In the genomic region with DNA sequence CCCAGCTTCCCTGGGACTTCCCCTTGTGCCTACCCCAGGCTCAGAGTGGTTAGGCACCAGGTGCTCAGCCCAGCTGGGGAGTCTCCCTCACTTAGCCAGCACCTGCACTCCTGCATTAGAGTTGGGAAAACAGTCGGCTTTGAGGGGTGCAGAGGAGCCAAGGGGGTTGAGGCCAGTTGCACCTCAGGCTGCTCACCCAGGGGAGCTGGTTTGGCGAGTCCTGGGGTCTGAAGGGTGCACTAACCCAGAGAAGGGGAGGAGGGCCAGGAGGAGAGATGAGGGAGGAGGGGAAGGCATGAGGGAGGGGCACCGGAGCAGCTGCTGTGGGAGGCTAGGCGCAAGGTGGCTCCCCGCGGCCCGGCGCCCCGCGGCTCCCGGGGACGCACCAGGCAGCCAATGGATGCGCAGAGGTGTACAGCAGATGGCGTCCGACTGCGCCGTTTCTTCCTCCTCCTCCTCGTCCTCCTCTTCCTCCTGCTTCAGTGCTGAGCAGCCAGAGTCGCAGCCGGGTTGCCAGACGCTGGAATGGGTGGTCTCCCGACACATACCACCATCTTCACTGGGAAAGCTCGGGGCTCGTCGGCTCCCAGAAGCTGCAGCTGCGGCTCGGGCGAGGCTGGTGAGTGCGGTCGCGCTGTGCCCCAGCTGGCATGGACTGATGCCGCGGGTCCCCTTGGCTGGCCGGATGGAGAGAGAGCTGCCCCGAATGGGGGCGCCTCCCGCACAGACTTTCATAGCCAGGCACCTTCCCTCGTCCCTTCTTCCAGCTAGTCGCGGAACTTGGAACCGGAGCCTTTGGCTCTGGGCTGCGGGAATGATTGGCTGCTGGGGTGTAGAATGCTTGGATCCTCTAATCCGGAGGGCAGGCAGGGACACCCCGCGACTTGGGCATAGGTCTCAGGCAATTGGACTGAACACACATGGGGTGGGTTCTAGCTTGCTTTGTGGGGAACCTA, we compare ENCODE assay signal across 9 mouse cellular contexts. TPM values are rescaled to one million over a fixed set of nuclear protein-coding genes. Genes with fewer than 3 reads are reported as not detected.
A peak's percentile ranks its signal among the peaks of the same experiment; 100 is the strongest.
DNase-seq lines count a peak whose midpoint lies in the region; ATAC-seq lines count a peak whose summit lies in the region.
"Had no signal": no experiment of that assay in that cellular context is flagged by ENCODE, and none has a peak within 500 bp of the region (broad histone marks: within the 10 kb centered on the region; RNA-seq: fewer than 3 reads in every experiment).

A gene (plus strand): TSS at position 321 of the 956 bp plus-strand sequence.

- peaks cover 13% of the 10 kb centered on the region for H3K4me1 ChIP-seq in heart, embryonic 10.5 days
- peaks cover 19% of the 10 kb centered on the region for H3K4me1 ChIP-seq in midbrain, embryonic 13.5 days (replicated peaks)

- peak; percentile 90 for ATAC-seq in midbrain, embryonic 13.5 days

- peak within 1 kb of the TSS; percentile 70 for H3K9ac ChIP-seq in midbrain, embryonic 13.5 days (replicated peaks)

- peak within 1 kb of the TSS; percentile 69 for H3K4me3 ChIP-seq in heart, embryonic 10.5 days
- H3K4me3 ChIP-seq in midbrain, embryonic 13.5 days (replicated peaks), result peak within 1 kb of the TSS; percentile 64

- DNase-seq in heart, embryonic 10.5 days (ENCODE audit: low spot score), result no peak
- DNase-seq in heart, postnatal 25 days (ENCODE audit: low spot score), result no peak
- DNase-seq in brain, adult 2 months (ENCODE audit: low read depth, low spot score), result peak; percentile 65
- peak; percentile 10 for DNase-seq in forelimb bud, embryonic 11.5 days (ENCODE audit: low read depth, low spot score)
- DNase-seq in layer of hippocampus, adult 9-11 months, result peak; percentile 34
- peak; percentile 42 for DNase-seq in testis, postnatal 10 days (ENCODE audit: low spot score)
- DNase-seq in lung, postnatal 14 days, result no peak

- peaks cover 38% of the 10 kb centered on the region for H3K27me3 ChIP-seq in heart, embryonic 10.5 days (ENCODE audit: insufficient read depth, poor library complexity, severe bottlenecking)
- H3K27me3 ChIP-seq in midbrain, embryonic 13.5 days, result no peaks in the 10 kb centered on the region

- H3K36me3 ChIP-seq in heart, embryonic 10.5 days, result no peaks in the 10 kb centered on the region
- no peaks in the 10 kb centered on the region for H3K36me3 ChIP-seq in midbrain, embryonic 13.5 days

- intact Hi-C loops in heart, postnatal 25 days (cut with DNase I), result no loop called here

- H3K27ac ChIP-seq in heart, embryonic 10.5 days, result 0 out of 2 replicates have a peak within 1 kb of the TSS, but pooled peaks have one; percentile 13
- H3K27ac ChIP-seq in midbrain, embryonic 13.5 days, result 0 out of 2 replicates have a peak within 1 kb of the TSS, but pooled peaks have one; percentile 53

- under 1% methylated on average over 45 of the region's 45 CpGs for whole genome bisulfite sequencing in heart, embryonic 10.5 days
- under 1% methylated on average over 41 of the region's 45 CpGs for WGBS in midbrain, embryonic 13.5 days

- H3K4me2 ChIP-seq in midbrain, embryonic 13.5 days (replicated peaks), result peak within 1 kb of the TSS; percentile 88

- H3K9me3 ChIP-seq in heart, embryonic 10.5 days, result no peaks in the 10 kb centered on the region
- no peaks in the 10 kb centered on the region for H3K9me3 ChIP-seq in midbrain, embryonic 13.5 days

RNA-seq across cellular contexts. Expression of the gene that starts here (rescaled TPM):
- polyA plus RNA-seq in heart, embryonic 10.5 days (2016; fragmentation: Nextera tagmentation; extraction: Ambion mirVana), result 1.3 and 1.5 TPM in 2 replicates
- total RNA-seq in heart, postnatal 25 days (2021), result under 1 TPM; 0.10 to 0.25 TPM
- 9.5 and 9.6 TPM in 2 replicates for polyA plus RNA-seq in midbrain, embryonic 13.5 days (2015; fragmentation: Nextera tagmentation; extraction: Ambion mirVana)
- total RNA-seq: MEL had no signal

Comparison
In these comparisons a context has a peak if more than half of its experiments do, and no peak if none do; other contexts are left out.
1. DNase-seq: peak in brain, adult 2 months (single experiment), forelimb bud, embryonic 11.5 days (single experiment), layer of hippocampus, adult 9-11 months (single experiment) and testis, postnatal 10 days (single experiment); none in heart, embryonic 10.5 days (single experiment), heart, postnatal 25 days (single experiment) and lung, postnatal 14 days (single experiment).